Mouse (Mus musculus) testis, adult 2 months (tissue): ENCODE measurements around the gene Rab11b. TPM values are rescaled to one million over a fixed set of nuclear protein-coding genes. Genes with fewer than 3 reads are reported as not detected.
A peak's percentile ranks its signal among the peaks of the same experiment; 100 is the strongest.
"Not testable (repeated sequence)": the region's sequence is repeated elsewhere in the genome, so short reads cannot be mapped to it uniquely, and the experiment has no call there.

Experiments
- H3K27ac ChIP-seq: fragments of 200-500 bp; 2 replicates; pipeline ENCODE4 v1.5.1; 2012; ENCODE audit warnings: low read depth, low read length; ENCODE audit not compliant: control insufficient read depth, insufficient read depth
- H3K27me3 ChIP-seq: fragments of 200-500 bp; 2 replicates; pipeline ENCODE4 v1.6.1; 2012; ENCODE audit warnings: mild to moderate bottlenecking, low read length, moderate library complexity; ENCODE audit not compliant: control insufficient read depth, insufficient read depth
- H3K36me3 ChIP-seq: fragments of 200-500 bp; 2 replicates; pipeline ENCODE4 v1.6.1; 2012; ENCODE audit warnings: mild to moderate bottlenecking, low read length; ENCODE audit not compliant: control insufficient read depth, insufficient read depth
- H3K4me1 ChIP-seq: fragments of 200-500 bp; 2 replicates; pipeline ENCODE4 v1.6.1; 2012; ENCODE audit warnings: low read length; ENCODE audit not compliant: control insufficient read depth, insufficient read depth
- H3K4me3 ChIP-seq: fragments of 200-500 bp; 2 replicates; pipeline ENCODE4 v1.5.1; 2012; ENCODE audit warnings: low read depth, mild to moderate bottlenecking, low read length, moderate library complexity, mixed read lengths; ENCODE audit not compliant: control insufficient read depth
- CTCF ChIP-seq: fragments of 200-500 bp; IDR thresholded peaks from 2 replicates; pipeline ENCODE4 v1.5.1; 2012; ENCODE audit warnings: low read depth, mild to moderate bottlenecking, inconsistent platforms, low read length, moderate library complexity; ENCODE audit not compliant: control insufficient read depth, insufficient read depth, insufficient replicate concordance
- POLR2A ChIP-seq: fragments of 200-500 bp; IDR thresholded peaks from 2 replicates; pipeline ENCODE4 v1.6.1; 2012; ENCODE audit warnings: low read depth, mild to moderate bottlenecking, inconsistent platforms, low read length, moderate library complexity; ENCODE audit not compliant: control insufficient read depth
- polyA plus RNA-seq: library from polyadenylated mRNA; depleted of rRNA; stranded (reverse); fragments of >200 nt; gene quantifications from 2 replicates; pipeline ENCODE4 v1.2.3, GENCODE M21; 2012

Gene Rab11b
- polyA plus RNA-seq, 1 experiment = 196 TPM

- H3K27me3 ChIP-seq = no peaks in the 10 kb centered on the region
- TF ChIP-seq CTCF (no peak), POLR2A (no peak)
- peaks cover 3% of the 10 kb centered on the region for H3K36me3 ChIP-seq
- H3K27ac ChIP-seq = no peak overlapping the region
- peaks cover 10% of the 10 kb centered on the region for H3K4me1 ChIP-seq
- no peak overlapping the region for H3K4me3 ChIP-seq
Measured at GRCm38 (mm10) chr17:33752297-33752696, 8.0 kb downstream of the Rab11b start.

- peaks cover 3% of the 10 kb centered on the region for H3K36me3 ChIP-seq
- TF ChIP-seq CTCF = no peak
- TF ChIP-seq POLR2A = no peak
- H3K27ac ChIP-seq = no peak overlapping the region
- H3K27me3 ChIP-seq = no peaks in the 10 kb centered on the region
- peaks cover 8% of the 10 kb centered on the region for H3K4me1 ChIP-seq
- no peak overlapping the region for H3K4me3 ChIP-seq
Measured at GRCm38 (mm10) chr17:33751181-33751580, 9.1 kb downstream of the Rab11b start.

GRCm38 (mm10) chr17:33749451-33749850, 10.9 kb downstream of the Rab11b start:
- H3K36me3 ChIP-seq = peaks cover 3% of the 10 kb centered on the region
- no peak overlapping the region; the same call in 1 of the 2 replicates for H3K27ac ChIP-seq
- TF ChIP-seq POLR2A = no peak
- no peak for TF ChIP-seq CTCF
- no peaks in the 10 kb centered on the region for H3K4me1 ChIP-seq
- no peaks in the 10 kb centered on the region for H3K27me3 ChIP-seq
- no peak overlapping the region for H3K4me3 ChIP-seq

- Histone ChIP-seq H3K27ac (no peak overlapping the region), H3K4me1 (no peaks in the 10 kb centered on the region), H3K4me3 (no peak overlapping the region), H3K27me3 (no peaks in the 10 kb centered on the region), H3K36me3 (peaks cover 3% of the 10 kb centered on the region)
- TF ChIP-seq POLR2A = no peak
- peak; percentile 28; the same call in 1 of the 2 replicates for TF ChIP-seq CTCF
Measured at GRCm38 (mm10) chr17:33746011-33746410, 14.3 kb downstream of the Rab11b start.

- Histone ChIP-seq H3K4me1 (no peaks in the 10 kb centered on the region), H3K27me3 (no peaks in the 10 kb centered on the region), H3K27ac (no peak overlapping the region), H3K36me3 (peaks cover 3% of the 10 kb centered on the region), H3K4me3 (no peak overlapping the region)
- TF ChIP-seq POLR2A (no peak), CTCF (no peak)
Measured at GRCm38 (mm10) chr17:33744686-33745384, 15.5 kb downstream of the Rab11b start.

- Histone ChIP-seq H3K27ac (no peak overlapping the region), H3K27me3 (no peaks in the 10 kb centered on the region), H3K36me3 (no peaks in the 10 kb centered on the region), H3K4me1 (no peaks in the 10 kb centered on the region), H3K4me3 (no peak overlapping the region)
- TF ChIP-seq POLR2A = no peak
- no peak for TF ChIP-seq CTCF
Measured at GRCm38 (mm10) chr17:33742420-33742819, 17.9 kb downstream of the Rab11b start.

- not testable (repeated sequence) for H3K4me3 ChIP-seq, H3K4me1 ChIP-seq, H3K36me3 ChIP-seq, H3K27me3 ChIP-seq, H3K27ac ChIP-seq
Measured at GRCm38 (mm10) chr17:33733526-33733925, 26.8 kb downstream of the Rab11b start.

GRCm38 (mm10) chr17:33732556-33733083, 27.7 kb downstream of the Rab11b start:
- H3K36me3 ChIP-seq, H3K27ac ChIP-seq, H3K27me3 ChIP-seq, H3K4me1 ChIP-seq, H3K4me3 ChIP-seq: not testable (repeated sequence)
